16 mouse cellular contexts compared by ENCODE assay signal in the genomic region with DNA sequence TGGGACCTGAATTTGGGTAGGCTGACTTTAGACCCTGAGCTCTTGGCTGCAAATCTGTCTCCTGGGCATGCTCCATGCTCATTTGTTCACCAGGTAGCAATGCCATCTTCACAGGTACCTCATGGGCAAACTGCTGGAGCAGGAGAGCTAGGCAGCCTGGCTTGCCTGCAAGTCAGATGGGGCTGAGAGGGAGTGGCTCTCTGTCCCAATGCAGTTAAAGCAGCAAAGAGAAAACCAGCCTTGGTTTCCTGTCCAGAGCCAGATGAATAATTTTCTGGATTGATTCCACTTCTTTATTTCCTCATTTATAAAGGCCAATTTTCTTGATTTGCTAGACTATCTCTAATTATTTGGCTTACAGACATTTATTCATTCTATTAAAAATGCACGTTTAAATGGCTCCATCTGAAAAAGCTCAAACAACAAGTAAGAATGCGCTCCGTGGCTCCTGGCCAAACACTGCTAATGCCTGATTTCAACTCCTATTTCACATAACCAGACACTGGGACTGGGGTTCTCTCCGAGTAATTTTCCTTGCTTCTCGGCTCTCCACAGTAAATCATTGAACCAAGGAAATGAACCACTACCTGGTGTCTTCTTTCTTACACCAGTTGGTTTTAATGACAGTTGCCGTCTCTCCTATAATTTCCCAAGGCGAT.
DNase-seq lines count a peak whose midpoint lies in the region; TF ChIP-seq lines count a peak whose summit lies in the region.
"Had no signal": no experiment of that assay in that cellular context is flagged by ENCODE, and none has a peak within 500 bp of the region (broad histone marks: within the 10 kb centered on the region; RNA-seq: fewer than 3 reads in every experiment).

No protein-coding gene starts in this region.

- TF ChIP-seq POLR2A in cerebellum, adult 2 months (IDR thresholded peaks at IDR 0.05; ENCODE audit: borderline replicate concordance, insufficient read depth, low read length), result no peak
- TF ChIP-seq POLR2A in kidney, adult 2 months (IDR thresholded peaks at IDR 0.05; ENCODE audit: low read depth, low read length), result no peak

- H3K36me3 ChIP-seq in kidney, adult 2 months (ENCODE audit: control insufficient read depth, insufficient read depth, low read length), result no peaks in the 10 kb centered on the region
- H3K36me3 ChIP-seq: embryonic facial prominence, embryonic 13.5 days; forebrain, embryonic 10.5 days; liver, embryonic 13.5 days; neural tube, embryonic 13.5 days had no signal

- H3K27me3 ChIP-seq in cerebellum, adult 2 months (ENCODE audit: control insufficient read depth, insufficient read depth, low read length), result no peaks in the 10 kb centered on the region
- no peaks in the 10 kb centered on the region for H3K27me3 ChIP-seq in kidney, adult 2 months (replicated peaks; ENCODE audit: control insufficient read depth, insufficient read depth, low read length)
- H3K27me3 ChIP-seq: embryonic facial prominence, embryonic 13.5 days; liver, embryonic 13.5 days; neural tube, embryonic 13.5 days had no signal

- WGBS in cerebellum, adult 2 months, result 62% methylated on average over 7 of the region's 7 CpGs
- WGBS in kidney, adult 2 months, result 22% methylated on average over 7 of the region's 7 CpGs

- no peak overlapping the region for H3K27ac ChIP-seq in cerebellum, adult 2 months (ENCODE audit: insufficient read depth, low read length)
- no peak overlapping the region for H3K27ac ChIP-seq in kidney, adult 2 months (ENCODE audit: insufficient read depth, low read depth, low read length)
- H3K27ac ChIP-seq: embryonic facial prominence, embryonic 13.5 days; forebrain, embryonic 10.5 days; liver, embryonic 13.5 days; neural tube, embryonic 13.5 days had no signal

- H3K4me3 ChIP-seq in cerebellum, adult 2 months (replicated peaks; ENCODE audit: insufficient read depth, low read depth, low read length), result no peak overlapping the region
- no peak overlapping the region for H3K4me3 ChIP-seq in kidney, adult 2 months (ENCODE audit: insufficient read depth, low read depth, low read length)
- H3K4me3 ChIP-seq: embryonic facial prominence, embryonic 13.5 days; forebrain, embryonic 10.5 days; liver, embryonic 13.5 days; neural tube, embryonic 13.5 days had no signal

- H3K4me1 ChIP-seq in cerebellum, adult 2 months (ENCODE audit: control insufficient read depth, insufficient read depth, low read length), result peaks cover 3% of the 10 kb centered on the region; the same call in 1 of the 2 replicates
- no peaks in the 10 kb centered on the region for H3K4me1 ChIP-seq in kidney, adult 2 months (ENCODE audit: control insufficient read depth, insufficient read depth, low read length)
- H3K4me1 ChIP-seq: embryonic facial prominence, embryonic 13.5 days; forebrain, embryonic 10.5 days; liver, embryonic 13.5 days; neural tube, embryonic 13.5 days had no signal

- TF ChIP-seq CTCF in cerebellum, adult 2 months (IDR thresholded peaks at IDR 0.05; ENCODE audit: borderline replicate concordance, insufficient read depth, low read depth, low read length), result no peak
- TF ChIP-seq CTCF in kidney, adult 2 months (conservative IDR thresholded peaks at IDR 0.05; ENCODE audit: insufficient read depth, insufficient read length, low read depth, low read length), result no peak

- peak; percentile 48 to 49 for DNase-seq in cerebellum, postnatal 14 days
- no peak for DNase-seq in cerebellum, adult 2 months
- DNase-seq in kidney, adult 2 months, result peak; percentile 13
- DNase-seq in kidney, adult 8-10 months, result no peak
- DNase-seq in right cerebral cortex, postnatal 4 days, result peak; percentile 17
- DNase-seq in right cerebral cortex, postnatal 36 days (ENCODE audit: low spot score in 2 of 2), result no peak
- peak; percentile 40 to 66 for DNase-seq in lung, postnatal 4 days
- no peak for DNase-seq in frontal cortex, postnatal 36 days (ENCODE audit: low spot score in 2 of 2)
- DNase-seq: layer of hippocampus, postnatal 36 days; left cerebral cortex, postnatal 4 days; liver, embryonic 13.5 days; right cerebral cortex, postnatal 25 days; thymus, adult 18-20 months had no signal

Comparison
In these comparisons a context has a peak if more than half of its experiments do, and no peak if none do; other contexts are left out.
1. DNase-seq: peak in cerebellum, postnatal 14 days (2 of 2), kidney, adult 2 months (single experiment), right cerebral cortex, postnatal 4 days (single experiment) and lung, postnatal 4 days (2 of 2); none in cerebellum, adult 2 months (0 of 2), kidney, adult 8-10 months (0 of 2), right cerebral cortex, postnatal 36 days (0 of 2) and frontal cortex, postnatal 36 days (0 of 2).